Mouse (Mus musculus) lung, embryonic 14.5 days (tissue): Measurements from ENCODE around the gene Aldh1l1. TPM values are rescaled to one million over a fixed set of nuclear protein-coding genes. Genes with fewer than 3 reads are reported as not detected.

Experiments used
- ATAC-seq: fragments of 200-750 bp; cut with Nextera tagmentation; 2 replicates; pipeline ENCODE4 v1.8.0; 2017; ENCODE audit warnings: mild to moderate bottlenecking, moderate TSS enrichment, moderate library complexity; ENCODE audit not compliant: insufficient read depth
- DNase-seq: peaks from one replicate; pipeline ENCODE4 v3.0.0-alpha.2; 2015
- H3K27ac ChIP-seq: fragments of 300-500 bp; sonication (generic); 2 replicates; pipeline ENCODE4 v1.5.1; 2014; ENCODE audit warnings: low read depth, mild to moderate bottlenecking, moderate library complexity
- H3K27me3 ChIP-seq: fragments of 300-500 bp; sonication (generic); 2 replicates; pipeline ENCODE4 v1.6.1; 2014; ENCODE audit warnings: low read length, control low read depth; ENCODE audit not compliant: insufficient read depth
- H3K36me3 ChIP-seq: fragments of 300-500 bp; sonication (generic); 2 replicates; pipeline ENCODE4 v1.6.1; 2014; ENCODE audit warnings: control low read depth; ENCODE audit not compliant: insufficient read depth
- H3K4me1 ChIP-seq: fragments of 300-500 bp; sonication (generic); 2 replicates; pipeline ENCODE4 v1.6.1; 2014; ENCODE audit warnings: antibody characterized with exemption, control low read depth; ENCODE audit not compliant: insufficient read depth
- H3K4me2 ChIP-seq: fragments of 300-500 bp; sonication (generic); 2 replicates; pipeline ENCODE4 v1.6.1; 2014; ENCODE audit warnings: mild to moderate bottlenecking
- H3K4me3 ChIP-seq: fragments of 300-500 bp; sonication (generic); 2 replicates; pipeline ENCODE4 v1.5.1; 2014; ENCODE audit warnings: low read depth, low read length
- H3K9ac ChIP-seq: fragments of 300-500 bp; sonication (generic); 2 replicates; pipeline ENCODE4 v1.6.1; 2014
- H3K9me3 ChIP-seq: fragments of 300-500 bp; sonication (generic); 2 replicates; pipeline ENCODE4 v1.6.1; 2016; ENCODE audit warnings: low read depth, low read length, control low read depth
- CTCF ChIP-seq: IDR thresholded peaks from 2 replicates; pipeline ENCODE4 v1.5.1; 2016; ENCODE audit warnings: antibody characterized with exemption, low read depth
- WGBS: fragments of 180-500 bp; shearing (Covaris S2); extraction: QIAGEN DNeasy Blood & Tissue Kit; methylation state at CpG from one replicate; pipeline ENCODE4 v1.1.7; 2014; 5-methylcytosine and 5-hydroxymethylcytosine counted together
- polyA plus RNA-seq: library from polyadenylated mRNA; unstranded; fragments of >200 nt; fragmentation: Nextera tagmentation; extraction: Ambion mirVana; gene quantifications from 2 replicates; pipeline ENCODE4 v1.2.1, GENCODE M21; 2014

Gene Aldh1l1
- polyA plus RNA-seq, 1 experiment from 2014 or later, result 0.74 TPM

DNA sequence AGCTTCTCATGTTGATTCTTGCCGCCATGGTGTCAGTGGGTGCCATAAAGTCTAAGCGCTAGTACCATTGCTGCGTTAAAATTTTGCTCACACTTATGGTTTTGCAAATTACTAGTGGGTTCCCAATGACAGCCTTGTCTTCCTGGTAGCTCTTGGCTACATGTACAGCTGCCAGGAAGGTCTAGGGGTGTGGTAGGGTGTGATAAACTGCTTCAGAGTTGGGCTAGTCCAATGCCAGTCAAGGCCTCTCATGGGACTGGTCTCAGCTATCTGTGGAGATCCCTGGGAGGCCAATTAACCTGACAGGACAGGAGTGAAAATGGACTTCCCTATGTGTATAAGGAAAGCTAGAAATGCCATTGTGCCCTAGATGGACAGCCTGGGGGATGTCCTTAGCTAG is 116.1 kb downstream of the Aldh1l1 start:
- no peak overlapping the region for H3K4me3 ChIP-seq
- no peak overlapping the region for H3K4me2 ChIP-seq
- no peaks in the 10 kb centered on the region for H3K4me1 ChIP-seq
- no peak for DNase-seq
- no peaks in the 10 kb centered on the region for H3K27me3 ChIP-seq
- no peaks in the 10 kb centered on the region for H3K36me3 ChIP-seq
- no peaks in the 10 kb centered on the region for H3K9me3 ChIP-seq
- no peak overlapping the region for H3K9ac ChIP-seq
- no peak for TF ChIP-seq CTCF
- H3K27ac ChIP-seq, result no peak overlapping the region
- ATAC-seq, result no peak
- WGBS, result 93% methylated on average over 3 of the region's 3 CpGs

DNA sequence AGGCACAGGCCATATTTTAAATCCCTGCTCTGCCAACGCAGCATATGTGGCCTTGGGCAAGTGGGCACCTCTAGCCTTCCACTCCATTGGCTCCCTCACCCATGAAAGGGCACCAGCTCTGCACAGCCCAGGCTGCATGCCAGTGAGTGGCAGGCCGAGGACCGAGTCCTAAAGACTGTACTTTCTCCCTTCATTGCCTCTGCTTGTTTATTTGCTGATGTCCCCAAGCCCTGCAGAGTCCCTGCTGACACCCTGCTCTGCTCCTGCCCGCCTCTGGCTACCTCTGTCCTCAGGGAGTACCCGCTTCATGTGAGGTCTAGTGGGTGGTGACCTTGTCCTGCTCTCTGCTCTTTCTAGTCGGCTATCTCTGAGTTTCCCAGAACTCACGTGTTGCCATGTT is 116.9 kb downstream of the Aldh1l1 start:
- Histone ChIP-seq H3K27me3 (no peaks in the 10 kb centered on the region), H3K4me2 (no peak overlapping the region), H3K9me3 (no peaks in the 10 kb centered on the region), H3K4me3 (no peak overlapping the region), H3K4me1 (no peaks in the 10 kb centered on the region), H3K9ac (no peak overlapping the region), H3K27ac (no peak overlapping the region), H3K36me3 (no peaks in the 10 kb centered on the region)
- DNase-seq (no peak), ATAC-seq (no peak)
- no peak for TF ChIP-seq CTCF
- 56% methylated on average over 7 of the region's 7 CpGs for WGBS

DNA sequence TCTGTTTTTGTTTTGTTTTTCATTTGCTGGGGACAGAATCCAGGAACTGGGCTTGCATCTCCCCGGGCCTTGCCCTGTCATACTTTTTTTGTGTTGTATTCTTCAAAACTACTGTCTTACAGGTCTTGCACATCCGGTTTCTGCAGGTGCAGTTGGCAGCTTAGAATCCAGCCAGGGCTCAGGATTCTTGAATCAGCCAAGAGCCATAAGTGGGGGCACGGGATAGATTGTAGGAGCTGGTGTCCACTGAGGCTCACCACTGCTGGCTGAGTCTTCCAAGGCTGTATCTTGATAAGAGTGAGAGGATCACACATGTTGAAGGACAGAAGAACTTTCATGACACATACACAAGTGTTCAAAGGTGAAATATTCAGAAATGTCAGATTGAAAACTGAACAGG is 117.9 kb downstream of the Aldh1l1 start:
- ATAC-seq (no peak), DNase-seq (no peak)
- H3K4me2 ChIP-seq, result peak overlapping the region; percentile 87
- H3K9me3 ChIP-seq, result no peaks in the 10 kb centered on the region
- H3K4me3 ChIP-seq, result peak overlapping the region; percentile 55
- no peak for TF ChIP-seq CTCF
- no peak overlapping the region for H3K27ac ChIP-seq
- no peaks in the 10 kb centered on the region for H3K27me3 ChIP-seq
- no peak overlapping the region for H3K9ac ChIP-seq
- H3K36me3 ChIP-seq, result no peaks in the 10 kb centered on the region
- WGBS, result 54% methylated on average over 3 of the region's 3 CpGs
- no peaks in the 10 kb centered on the region for H3K4me1 ChIP-seq

DNA sequence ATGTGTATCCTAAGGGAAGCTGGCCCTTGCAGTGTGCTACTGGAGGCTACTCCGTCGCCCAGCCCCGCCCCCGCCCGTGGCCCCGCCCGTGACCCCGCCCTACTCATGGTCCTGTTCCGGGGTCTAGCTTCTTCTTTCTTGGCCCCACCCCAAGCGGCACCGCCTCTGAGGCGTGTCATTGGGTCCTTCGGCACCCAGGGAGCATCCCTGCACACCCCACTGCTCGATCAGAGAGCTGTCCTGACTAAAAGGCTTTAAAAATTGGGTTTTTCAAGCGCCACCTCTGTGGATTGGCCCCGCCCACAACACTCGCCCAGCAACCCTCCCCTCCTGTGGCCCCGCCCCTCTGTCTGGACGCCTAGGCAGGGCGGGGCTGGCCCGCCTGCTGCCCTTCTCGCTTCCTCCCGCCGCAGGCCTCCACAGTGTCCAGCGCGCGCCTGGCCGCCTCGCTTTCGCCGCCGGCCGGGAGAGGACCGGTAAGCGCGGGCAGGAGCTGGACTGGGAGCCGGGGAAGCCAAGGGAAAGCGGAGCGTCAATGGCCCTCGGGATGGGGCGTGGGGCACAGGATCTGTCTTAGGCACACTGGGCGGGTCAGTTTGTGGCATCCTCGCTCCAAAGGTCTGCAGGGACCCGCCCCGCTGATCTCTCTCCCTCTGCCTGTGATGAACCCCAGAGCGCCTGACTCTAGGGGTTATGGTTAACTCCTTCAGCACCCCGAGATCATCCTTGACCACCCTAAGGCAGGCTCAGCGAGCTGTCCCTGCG is 118.5 kb downstream of the Aldh1l1 start, which contains the start of gene Slc41a3:
Slc41a3 (plus strand) TSS at position 193 of the 765 bp plus-strand sequence.
- Histone ChIP-seq H3K4me2 (peak within 1 kb of the TSS; percentile 87), H3K36me3 (no peaks in the 10 kb centered on the region), H3K27me3 (no peaks in the 10 kb centered on the region), H3K9ac (peak within 1 kb of the TSS; percentile 69), H3K27ac (0 out of 2 replicates have a peak within 1 kb of the TSS, but pooled peaks have one; percentile 24), H3K4me3 (peak within 1 kb of the TSS; percentile 55), H3K4me1 (no peaks in the 10 kb centered on the region), H3K9me3 (no peaks in the 10 kb centered on the region)
- TF ChIP-seq CTCF, result no peak
- ATAC-seq (peak; percentile 94), DNase-seq (peak; percentile 93)
- WGBS, result under 1% methylated on average over 49 of the region's 49 CpGs

DNA sequence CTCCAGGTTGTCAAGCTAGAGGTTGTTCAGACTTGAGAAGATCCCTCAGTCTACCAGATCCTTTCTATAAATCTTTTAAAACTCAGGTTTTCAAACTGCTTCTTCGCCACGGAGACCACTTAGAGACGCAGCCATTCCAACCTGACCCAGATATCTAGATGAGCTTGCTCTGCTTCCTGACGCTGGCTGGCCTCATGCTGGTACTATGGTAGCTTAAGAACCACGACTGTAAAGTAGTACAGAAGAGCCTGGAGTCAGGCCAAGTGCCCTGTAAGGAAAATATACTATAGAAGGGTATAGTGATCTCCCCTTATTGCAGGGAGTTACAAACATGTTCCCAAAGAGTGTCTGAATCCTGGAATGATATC is 119.1 kb downstream of the Aldh1l1 start:
- peak overlapping the region; percentile 87 for H3K4me2 ChIP-seq
- 11% methylated on average over 5 of the region's 5 CpGs for WGBS
- peak; percentile 24 for DNase-seq
- H3K9ac ChIP-seq, result peak overlapping the region; percentile 69
- no peak overlapping the region for H3K27ac ChIP-seq
- no peaks in the 10 kb centered on the region for H3K4me1 ChIP-seq
- ATAC-seq, result no peak
- peak overlapping the region; percentile 55 for H3K4me3 ChIP-seq
- no peaks in the 10 kb centered on the region for H3K36me3 ChIP-seq
- TF ChIP-seq CTCF, result no peak
- no peaks in the 10 kb centered on the region for H3K9me3 ChIP-seq
- no peaks in the 10 kb centered on the region for H3K27me3 ChIP-seq

DNA sequence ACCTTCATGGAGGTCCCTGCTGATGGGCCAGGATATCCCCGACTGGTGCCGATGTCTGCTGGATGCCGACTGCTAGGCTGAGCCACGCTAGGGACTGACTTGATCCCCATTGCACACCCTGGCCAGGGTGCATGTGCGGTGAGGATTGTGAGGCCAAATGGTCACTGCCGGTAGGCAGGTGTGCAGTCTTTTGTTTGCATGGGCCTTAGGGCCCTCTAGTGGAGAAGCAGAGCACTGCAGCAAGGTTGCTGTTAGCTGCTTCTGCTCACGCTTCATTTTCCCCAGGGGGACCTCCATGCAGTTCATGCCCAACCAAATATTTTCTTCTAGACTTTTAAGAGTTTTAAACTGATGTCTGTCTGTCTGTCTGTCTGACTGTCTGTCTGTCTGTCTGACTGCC is 120.3 kb downstream of the Aldh1l1 start:
- ATAC-seq, result no peak
- Histone ChIP-seq H3K4me1 (no peaks in the 10 kb centered on the region), H3K4me3 (no peak overlapping the region), H3K27me3 (no peaks in the 10 kb centered on the region), H3K9me3 (no peaks in the 10 kb centered on the region), H3K4me2 (no peak overlapping the region), H3K36me3 (no peaks in the 10 kb centered on the region), H3K27ac (no peak overlapping the region), H3K9ac (no peak overlapping the region)
- peak; percentile 88 for TF ChIP-seq CTCF
- DNase-seq, result peak; percentile 84
- WGBS, result 35% methylated on average over 7 of the region's 7 CpGs

DNA sequence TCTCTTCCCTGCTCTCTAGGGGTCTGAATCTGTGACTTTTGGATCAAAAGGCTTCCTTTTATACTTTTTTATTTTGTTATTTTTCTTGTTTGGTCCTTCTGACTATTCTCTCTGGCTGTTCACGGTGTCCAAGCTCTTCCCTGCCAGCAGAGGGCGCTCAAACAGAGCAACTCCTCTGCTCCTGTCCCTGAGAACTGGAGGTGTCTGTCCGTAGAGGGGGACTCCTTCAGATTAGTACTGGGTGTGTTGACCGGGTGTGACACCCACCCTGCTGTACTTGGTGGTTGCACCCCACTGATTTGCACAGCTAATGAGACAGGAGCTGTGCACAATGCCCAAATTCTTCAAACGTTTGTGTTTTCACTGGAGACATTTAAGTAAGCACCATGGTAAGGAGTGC is 121.0 kb downstream of the Aldh1l1 start:
- H3K9ac ChIP-seq, result no peak overlapping the region
- no peaks in the 10 kb centered on the region for H3K27me3 ChIP-seq
- H3K4me1 ChIP-seq, result no peaks in the 10 kb centered on the region
- WGBS, result 14% methylated on average over 5 of the region's 5 CpGs
- ATAC-seq (no peak), DNase-seq (peak; percentile 88)
- no peaks in the 10 kb centered on the region for H3K36me3 ChIP-seq
- H3K27ac ChIP-seq, result no peak overlapping the region
- no peak overlapping the region for H3K4me3 ChIP-seq
- H3K4me2 ChIP-seq, result no peak overlapping the region
- no peaks in the 10 kb centered on the region for H3K9me3 ChIP-seq
- TF ChIP-seq CTCF, result peak; percentile 90
